Comparison of ENCODE assay signal across 9 mouse cellular contexts in the genomic region with DNA sequence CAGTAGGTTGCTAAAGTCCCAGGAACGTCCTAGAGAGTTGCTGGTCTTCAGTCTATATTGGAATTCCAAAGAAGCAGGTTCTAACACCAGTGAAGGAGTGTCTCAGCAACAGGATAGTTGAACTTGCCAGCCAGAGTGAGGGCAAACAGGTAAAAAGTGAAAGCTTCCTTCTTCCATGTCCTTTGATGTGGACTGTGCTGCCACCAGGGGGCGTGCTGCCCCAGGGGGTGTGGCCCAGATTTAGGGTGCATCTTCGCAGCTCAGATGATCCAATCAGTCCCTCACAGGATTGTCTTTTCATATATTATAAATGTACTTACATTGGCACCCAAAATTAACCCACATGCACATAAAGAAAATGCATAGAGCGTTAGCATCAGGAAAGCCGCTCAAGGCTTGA. TPM values are rescaled to one million over a fixed set of nuclear protein-coding genes. Genes with fewer than 3 reads are reported as not detected.
DNase-seq lines count a peak whose midpoint lies in the region; ATAC-seq and TF ChIP-seq lines count a peak whose summit lies in the region.
"Had no signal": no experiment of that assay in that cellular context is flagged by ENCODE, and none has a peak within 500 bp of the region (broad histone marks: within the 10 kb centered on the region; RNA-seq: fewer than 3 reads in every experiment).

No protein-coding gene starts in this region.

- H3K4me3 ChIP-seq in hindbrain, postnatal 0 days (ENCODE audit: low read length), result no peak overlapping the region
- no peak overlapping the region for H3K4me3 ChIP-seq in hindbrain, embryonic 13.5 days
- no peak overlapping the region for H3K4me3 ChIP-seq in hindbrain, embryonic 16.5 days (ENCODE audit: low read length)
- H3K4me3 ChIP-seq: stomach, embryonic 15.5 days had no signal

- peak; percentile 71 for TF ChIP-seq CTCF in hindbrain, postnatal 0 days (IDR thresholded peaks at IDR 0.05; ENCODE audit: low read depth)

- no peak for DNase-seq in hindbrain, postnatal 0 days (ENCODE audit: low spot score)
- DNase-seq in A20 (ENCODE audit: low read depth, low spot score), result peak; percentile 68
- DNase-seq in MEL-GATA-1-ER (ENCODE audit: extremely low read depth, low read depth), result peak; percentile 6
- DNase-seq in thymus, postnatal 36 days, result peak; percentile 37 to 44
- no peak for DNase-seq in left cerebral cortex, adult 18-20 months (ENCODE audit: low spot score in 2 of 2)

- no peak overlapping the region for H3K27ac ChIP-seq in hindbrain, postnatal 0 days
- no peak overlapping the region for H3K27ac ChIP-seq in hindbrain, embryonic 13.5 days
- no peak overlapping the region for H3K27ac ChIP-seq in hindbrain, embryonic 16.5 days (ENCODE audit: low read depth, low read length)
- H3K27ac ChIP-seq: stomach, embryonic 15.5 days had no signal

- no peak for ATAC-seq in hindbrain, postnatal 0 days
- ATAC-seq in hindbrain, embryonic 13.5 days (ENCODE audit: low FRiP score), result no peak
- ATAC-seq in granulocyte monocyte progenitor cell, adult 5-6 weeks (replicated peaks; ENCODE audit: poor library complexity, severe bottlenecking), result peak; percentile 69
- ATAC-seq in hindbrain, embryonic 16.5 days, result no peak

- H3K27me3 ChIP-seq in hindbrain, postnatal 0 days (ENCODE audit: insufficient read depth, low read length), result no peaks in the 10 kb centered on the region
- H3K27me3 ChIP-seq in hindbrain, embryonic 13.5 days, result no peaks in the 10 kb centered on the region
- H3K27me3 ChIP-seq in hindbrain, embryonic 16.5 days (replicated peaks; ENCODE audit: control insufficient read depth, insufficient read depth, low read length), result no peaks in the 10 kb centered on the region; the same call in 1 of the 2 replicates
- H3K27me3 ChIP-seq: stomach, embryonic 15.5 days had no signal

- H3K4me2 ChIP-seq in hindbrain, postnatal 0 days (ENCODE audit: low read depth, low read length), result no peak overlapping the region
- no peak overlapping the region for H3K4me2 ChIP-seq in hindbrain, embryonic 13.5 days
- no peak overlapping the region for H3K4me2 ChIP-seq in hindbrain, embryonic 16.5 days (ENCODE audit: low read length)
- H3K4me2 ChIP-seq: stomach, embryonic 15.5 days had no signal

- no peaks in the 10 kb centered on the region for H3K36me3 ChIP-seq in hindbrain, postnatal 0 days (ENCODE audit: insufficient read depth, low read length)
- H3K36me3 ChIP-seq in hindbrain, embryonic 13.5 days, result no peaks in the 10 kb centered on the region
- no peaks in the 10 kb centered on the region for H3K36me3 ChIP-seq in hindbrain, embryonic 16.5 days (ENCODE audit: control insufficient read depth, insufficient read depth, low read length)
- H3K36me3 ChIP-seq: stomach, embryonic 15.5 days had no signal

- no peaks in the 10 kb centered on the region for H3K9me3 ChIP-seq in hindbrain, postnatal 0 days (ENCODE audit: low read length)
- no peaks in the 10 kb centered on the region for H3K9me3 ChIP-seq in hindbrain, embryonic 13.5 days
- H3K9me3 ChIP-seq in hindbrain, embryonic 16.5 days (ENCODE audit: control insufficient read depth, low read length), result no peaks in the 10 kb centered on the region
- H3K9me3 ChIP-seq: stomach, embryonic 15.5 days had no signal

- H3K4me1 ChIP-seq in hindbrain, postnatal 0 days (ENCODE audit: insufficient read depth, low read length), result no peaks in the 10 kb centered on the region
- H3K4me1 ChIP-seq in hindbrain, embryonic 13.5 days (replicated peaks), result no peaks in the 10 kb centered on the region
- no peaks in the 10 kb centered on the region for H3K4me1 ChIP-seq in hindbrain, embryonic 16.5 days (ENCODE audit: control insufficient read depth, insufficient read depth, low read depth, low read length)
- H3K4me1 ChIP-seq: stomach, embryonic 15.5 days had no signal

- H3K9ac ChIP-seq in hindbrain, postnatal 0 days (replicated peaks; ENCODE audit: low read length), result no peak overlapping the region
- no peak overlapping the region for H3K9ac ChIP-seq in hindbrain, embryonic 13.5 days
- H3K9ac ChIP-seq in hindbrain, embryonic 16.5 days (ENCODE audit: low read depth, low read length), result no peak overlapping the region
- H3K9ac ChIP-seq: stomach, embryonic 15.5 days had no signal

- WGBS in hindbrain, postnatal 0 days, result 51% methylated on average over 5 of the region's 5 CpGs
- WGBS in hindbrain, embryonic 13.5 days, result 51% methylated on average over 5 of the region's 5 CpGs
- 47% methylated on average over 5 of the region's 5 CpGs for WGBS in hindbrain, embryonic 16.5 days

RNA-seq across cellular contexts. Expression of a gene that starts 41.0 kb away (rescaled TPM):
- 0.05 and 0.18 TPM in 2 replicates for total RNA-seq in hindbrain, postnatal 0 days (2014; rRNA removed)
- polyA plus RNA-seq in hindbrain, postnatal 0 days (2015; fragmentation: Nextera tagmentation; extraction: Ambion mirVana), result 0.80 and 1.5 TPM in 2 replicates
- polyA plus RNA-seq in hindbrain, embryonic 13.5 days (2015; fragmentation: Nextera tagmentation; extraction: Ambion mirVana), result 0.65 TPM in 2 replicates
- total RNA-seq in granulocyte monocyte progenitor cell, adult 5-6 weeks (2014; fragmentation: Nextera tagmentation), result not detected in 2 replicates
- 0.93 and 1.8 TPM in 2 replicates for total RNA-seq in granulocyte monocyte progenitor cell, adult 5-6 weeks (2017)
- total RNA-seq in left cerebral cortex, adult 18-20 months (2021), result 1 to 10 TPM; 1.1 to 1.9 TPM
- 0.37 and 0.50 TPM in 2 replicates for polyA plus RNA-seq in hindbrain, embryonic 16.5 days (2015; fragmentation: Nextera tagmentation; extraction: Ambion mirVana)

Comparison
In these comparisons a context has a peak if more than half of its experiments do, and no peak if none do; other contexts are left out.
1. DNase-seq: peak in A20 (single experiment), MEL-GATA-1-ER (single experiment) and thymus, postnatal 36 days (2 of 2); none in hindbrain, postnatal 0 days (single experiment) and left cerebral cortex, adult 18-20 months (0 of 2).